Mouse (Mus musculus) stomach, adult 2 months (tissue): Measurements from ENCODE around the gene Lcat. TPM values are rescaled to one million over a fixed set of nuclear protein-coding genes. Genes with fewer than 3 reads are reported as not detected.

Experiments
- polyA plus RNA-seq: library from polyadenylated mRNA; depleted of rRNA; stranded (reverse); fragments of >200 nt; gene quantifications from 2 replicates; pipeline ENCODE4 v1.2.3, GENCODE M21; 2012; rRNA removed

Lcat gene
- polyA plus RNA-seq, result 1.1 and 1.5 TPM in 2 replicates

GRCm38 (mm10) chr8:105943321-105943739 is at the start of gene Lcat:
Gene Lcat, minus strand, starts transcription at chr8:105943382.

GRCm38 (mm10) chr8:105990856-105991387 is 47.7 kb upstream of the Lcat start, which contains the start of gene Dus2:
Gene Dus2, plus strand, starts transcription at chr8:105991337.

GRCm38 (mm10) chr8:105979325-105979724 is 36.1 kb upstream of the Lcat start, which contains the start of gene Dpep3:
Gene Dpep3, minus strand, starts transcription at chr8:105979429.

GRCm38 (mm10) chr8:105965905-105966341 is 22.7 kb upstream of the Lcat start, which contains the start of gene Slc12a4:
Gene Slc12a4, minus strand, starts transcription at chr8:105966097.

GRCm38 (mm10) chr8:105938306-105938669 is 4.9 kb downstream of the Lcat start, which contains the start of gene Psmb10:
Gene Psmb10, minus strand, starts transcription at chr8:105938444.

GRCm38 (mm10) chr8:105933762-105934161 is 9.4 kb downstream of the Lcat start, which contains the start of gene Ctrl:
Gene Ctrl, minus strand, starts transcription at chr8:105933862.

GRCm38 (mm10) chr8:105900180-105900940 is 42.8 kb downstream of the Lcat start, which contains the start of gene Pskh1:
Gene Pskh1, plus strand, starts transcription at chr8:105900441.

GRCm38 (mm10) chr8:105893339-105893738 is 49.8 kb downstream of the Lcat start, which contains the start of gene Nrn1l:
Gene Nrn1l, plus strand, starts transcription at chr8:105893567.

Other genes with a start within 250 kb of the Lcat start
- gene Acd, start 242.3 kb downstream of the Lcat start, polyA plus RNA-seq, result 26.4 and 27.8 TPM in 2 replicates
- gene Pard6a, start 242.2 kb downstream of the Lcat start, polyA plus RNA-seq, result 11.7 and 17.9 TPM in 2 replicates
- gene 4933405L10Rik, start 235.7 kb downstream of the Lcat start, polyA plus RNA-seq, result 0.09 TPM in 1 of 2 replicates, not detected in the other
- 5.2 and 5.7 TPM in 2 replicates for gene Enkd1, start 235.2 kb downstream of the Lcat start, polyA plus RNA-seq
- gene Gfod2, start 184.7 kb downstream of the Lcat start, polyA plus RNA-seq, result 5.3 and 5.6 TPM in 2 replicates
- gene Ranbp10, start 116.0 kb downstream of the Lcat start, polyA plus RNA-seq, result 10.5 and 10.6 TPM in 2 replicates
- gene Tsnaxip1, start 115.7 kb downstream of the Lcat start, polyA plus RNA-seq, result not detected in 2 replicates
- 6.6 and 6.7 TPM in 2 replicates for gene Cenpt, start 90.1 kb downstream of the Lcat start, polyA plus RNA-seq
- 26.9 and 36.7 TPM in 2 replicates for gene Thap11, start 88.2 kb downstream of the Lcat start, polyA plus RNA-seq
- gene Nutf2, start 82.8 kb downstream of the Lcat start, polyA plus RNA-seq, result 2.5 and 9.7 TPM in 2 replicates
- gene Edc4, start 62.5 kb downstream of the Lcat start, polyA plus RNA-seq, result 29.6 and 40.6 TPM in 2 replicates
- gene Nrn1l, start 49.8 kb downstream of the Lcat start, polyA plus RNA-seq, result 1.5 and 2.0 TPM in 2 replicates
- gene Pskh1, start 42.9 kb downstream of the Lcat start, polyA plus RNA-seq, result 13.3 and 13.9 TPM in 2 replicates
- gene Ctrl, start 9.5 kb downstream of the Lcat start, polyA plus RNA-seq, result 0.86 and 1.3 TPM in 2 replicates
- gene Psmb10, start 4.9 kb downstream of the Lcat start, polyA plus RNA-seq, result 56.1 and 73.9 TPM in 2 replicates
- 11.7 and 12.5 TPM in 2 replicates for gene Slc12a4, start 22.7 kb upstream of the Lcat start, polyA plus RNA-seq
- gene Dpep3, start 36.0 kb upstream of the Lcat start, polyA plus RNA-seq, result 0.08 TPM in 1 of 2 replicates, not detected in the other
- 1.2 and 2.2 TPM in 2 replicates for gene Dus2, start 48.0 kb upstream of the Lcat start, polyA plus RNA-seq
- not detected in 2 replicates for gene Dpep2nb, start 62.6 kb upstream of the Lcat start, polyA plus RNA-seq
- gene Ddx28, start 68.5 kb upstream of the Lcat start, polyA plus RNA-seq, result 3.3 and 4.3 TPM in 2 replicates
- 3.7 and 5.8 TPM in 2 replicates for gene Nfatc3, start 115.5 kb upstream of the Lcat start, polyA plus RNA-seq
- 50.7 and 61.8 TPM in 2 replicates for gene Esrp2, start 193.6 kb upstream of the Lcat start, polyA plus RNA-seq
- 3.4 and 3.8 TPM in 2 replicates for gene Pla2g15, start 207.0 kb upstream of the Lcat start, polyA plus RNA-seq
- gene Slc7a6, start 225.5 kb upstream of the Lcat start, polyA plus RNA-seq, result 3.8 and 7.7 TPM in 2 replicates